Mouse (Mus musculus): ENCODE data around the gene Aldh4a1.

Gene Aldh4a1

GRCm38 (mm10) chr4:139589351-139590027 is 33.2 kb upstream of the Aldh4a1 start:
- DNase-seq (ENCODE audit: low read depth, low spot score): no peak

- no peak for DNase-seq (ENCODE audit: low read depth, low spot score)
Observed at GRCm38 (mm10) chr4:139590446-139590845, 32.2 kb upstream of the Aldh4a1 start.

- no peak for DNase-seq (ENCODE audit: low read depth, low spot score)
Observed at GRCm38 (mm10) chr4:139592895-139593294, 29.8 kb upstream of the Aldh4a1 start.

- DNase-seq (ENCODE audit: low read depth, low spot score): no peak
Observed at GRCm38 (mm10) chr4:139593383-139593782, 29.3 kb upstream of the Aldh4a1 start.

- peak; percentile 61 for DNase-seq (ENCODE audit: low read depth, low spot score)
Observed at GRCm38 (mm10) chr4:139594062-139594461, 28.6 kb upstream of the Aldh4a1 start.

- peak; percentile 48 for DNase-seq (ENCODE audit: low read depth, low spot score)
Observed at GRCm38 (mm10) chr4:139596715-139597114, 26.0 kb upstream of the Aldh4a1 start.

- DNase-seq (ENCODE audit: low read depth, low spot score): peak; percentile 77
Observed at GRCm38 (mm10) chr4:139597286-139598284, 25.1 kb upstream of the Aldh4a1 start.

GRCm38 (mm10) chr4:139598356-139598755 is 24.3 kb upstream of the Aldh4a1 start:
- no peak for DNase-seq (ENCODE audit: low read depth, low spot score)

GRCm38 (mm10) chr4:139598950-139599518 is 23.6 kb upstream of the Aldh4a1 start:
- DNase-seq (ENCODE audit: low read depth, low spot score): peak; percentile 97

GRCm38 (mm10) chr4:139601519-139602356 is 20.9 kb upstream of the Aldh4a1 start:
- no peak for DNase-seq (ENCODE audit: low read depth, low spot score)

GRCm38 (mm10) chr4:139602357-139603244 is 20.1 kb upstream of the Aldh4a1 start, which contains the start of gene Gm21969:
TSS of gene Gm21969 (plus strand) at chr4:139603186.
- peak; percentile 70 for DNase-seq (ENCODE audit: low read depth, low spot score)

GRCm38 (mm10) chr4:139605216-139605615 is 17.4 kb upstream of the Aldh4a1 start:
- DNase-seq (ENCODE audit: low read depth, low spot score): no peak

- DNase-seq (ENCODE audit: low read depth, low spot score): no peak
Observed at GRCm38 (mm10) chr4:139606732-139607131, 15.9 kb upstream of the Aldh4a1 start.

- DNase-seq (ENCODE audit: low read depth, low spot score): no peak
Observed at GRCm38 (mm10) chr4:139608975-139609374, 13.7 kb upstream of the Aldh4a1 start.

- DNase-seq (ENCODE audit: low read depth, low spot score): no peak
Observed at GRCm38 (mm10) chr4:139610954-139611353, 11.7 kb upstream of the Aldh4a1 start.

- DNase-seq (ENCODE audit: low read depth, low spot score): peak; percentile 71
Observed at GRCm38 (mm10) chr4:139611542-139611953, 11.1 kb upstream of the Aldh4a1 start.

GRCm38 (mm10) chr4:139614524-139615260 is 8.0 kb upstream of the Aldh4a1 start:
- peak; percentile 82 for DNase-seq (ENCODE audit: low read depth, low spot score)

GRCm38 (mm10) chr4:139616276-139617000 is 6.2 kb upstream of the Aldh4a1 start:
- DNase-seq (ENCODE audit: low read depth, low spot score): peak; percentile 88

GRCm38 (mm10) chr4:139617001-139617364 is 5.7 kb upstream of the Aldh4a1 start:
- no peak for DNase-seq (ENCODE audit: low read depth, low spot score)
